Mouse (Mus musculus) stomach, embryonic 16.5 days (tissue): Measurements from ENCODE around the gene Thrsp. TPM values are rescaled to one million over a fixed set of nuclear protein-coding genes. Genes with fewer than 3 reads are reported as not detected.
A peak's percentile ranks its signal among the peaks of the same experiment; 100 is the strongest.
"Not testable (repeated sequence)": the region's sequence is repeated elsewhere in the genome, so short reads cannot be mapped to it uniquely, and the experiment has no call there.

Experiments used
- ATAC-seq: fragments of 200-750 bp; cut with Nextera tagmentation; 2 replicates; pipeline ENCODE4 v1.8.0; 2017; ENCODE audit warnings: moderate number of reproducible peaks, moderate TSS enrichment; ENCODE audit not compliant: insufficient read depth, low FRiP score
- H3K27ac ChIP-seq: fragments of 300-500 bp; sonication (generic); 2 replicates; pipeline ENCODE4 v1.5.1; 2014; ENCODE audit warnings: low read length
- H3K27me3 ChIP-seq: fragments of 300-500 bp; sonication (generic); 2 replicates; pipeline ENCODE4 v1.6.1; 2014; ENCODE audit warnings: low read length, control low read depth, mixed read lengths; ENCODE audit not compliant: control insufficient read depth, insufficient read depth
- H3K36me3 ChIP-seq: fragments of 300-500 bp; sonication (generic); 2 replicates; pipeline ENCODE4 v1.6.1; 2014; ENCODE audit warnings: low read length; ENCODE audit not compliant: control insufficient read depth, insufficient read depth
- H3K4me1 ChIP-seq: fragments of 300-500 bp; sonication (generic); 2 replicates; pipeline ENCODE4 v1.6.1; 2014; ENCODE audit warnings: low read length, control low read depth, mixed read lengths; ENCODE audit not compliant: control insufficient read depth, insufficient read depth
- H3K4me2 ChIP-seq: fragments of 300-500 bp; sonication (generic); 2 replicates; pipeline ENCODE4 v1.6.1; 2014; ENCODE audit warnings: low read depth, low read length, mixed read lengths
- H3K4me3 ChIP-seq: fragments of 300-500 bp; sonication (generic); replicated peaks from 2 replicates; pipeline ENCODE4 v1.5.1; 2014; ENCODE audit warnings: mild to moderate bottlenecking, low read length
- H3K9ac ChIP-seq: fragments of 300-500 bp; sonication (generic); 2 replicates; pipeline ENCODE4 v1.6.1; 2014; ENCODE audit warnings: low read length
- H3K9me3 ChIP-seq: fragments of 300-500 bp; sonication (generic); replicated peaks from 2 replicates; pipeline ENCODE4 v1.6.1; 2016; ENCODE audit warnings: low read length, control low read depth; ENCODE audit not compliant: control insufficient read depth
- WGBS: fragments of 180-500 bp; shearing (Covaris S2); extraction: QIAGEN DNeasy Blood & Tissue Kit; methylation state at CpG from one replicate; pipeline ENCODE4 v1.1.7; 2014; 5-methylcytosine and 5-hydroxymethylcytosine counted together
- polyA plus RNA-seq: library from polyadenylated mRNA; unstranded; fragments of >200 nt; fragmentation: Nextera tagmentation; extraction: Ambion mirVana; gene quantifications from 2 replicates; pipeline ENCODE4 v1.2.1, GENCODE M21; 2015

The Thrsp gene
- 1.2 and 4.1 TPM in 2 replicates for polyA plus RNA-seq

- Histone ChIP-seq H3K27me3 (no peaks in the 10 kb centered on the region), H3K4me3 (no peak within 1 kb of the TSS), H3K27ac (no peak within 1 kb of the TSS), H3K9me3 (no peaks in the 10 kb centered on the region), H3K4me1 (peaks cover 7% of the 10 kb centered on the region; the same call in 1 of the 2 replicates), H3K4me2 (no peak within 1 kb of the TSS), H3K9ac (no peak within 1 kb of the TSS), H3K36me3 (no peaks in the 10 kb centered on the region)
- ATAC-seq, result no peak
- 75% methylated on average over 25 of the region's 25 CpGs for WGBS
Measured at GRCm38 (mm10) chr7:97416906-97417777, at the start of gene Thrsp. Thrsp (minus strand) TSS chr7:97417730.

DNA sequence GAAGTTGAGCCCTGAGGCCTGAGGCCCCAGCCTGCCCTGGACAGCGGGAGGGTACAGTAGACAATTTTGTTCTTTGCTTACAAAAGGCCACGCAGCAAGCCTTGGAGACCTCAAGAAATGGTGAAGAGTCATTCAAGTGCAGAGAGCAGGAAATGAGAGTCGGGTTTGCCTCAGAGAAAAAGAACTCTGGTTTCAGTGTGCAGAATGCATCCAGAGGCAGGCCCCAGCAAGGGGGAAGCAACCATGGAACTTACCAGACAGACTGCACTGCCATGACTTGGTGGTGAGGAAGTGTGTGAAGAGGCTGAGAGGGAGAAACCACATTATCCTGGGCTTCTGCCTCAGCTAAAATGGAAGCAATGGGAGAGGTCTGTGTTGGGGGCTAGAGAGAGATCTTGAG lies 38.0 kb upstream of the Thrsp start:
- Histone ChIP-seq H3K9ac (no peak overlapping the region), H3K27me3 (no peaks in the 10 kb centered on the region), H3K27ac (no peak overlapping the region), H3K4me2 (no peak overlapping the region), H3K4me1 (peaks cover 16% of the 10 kb centered on the region; the same call in 1 of the 2 replicates), H3K4me3 (no peak overlapping the region), H3K9me3 (no peaks in the 10 kb centered on the region), H3K36me3 (0 out of 2 replicates have a peak, but pooled peaks cover 7% of the 10 kb centered on the region)
- 73% methylated on average over 3 of the region's 3 CpGs for WGBS
- ATAC-seq, result no peak

DNA sequence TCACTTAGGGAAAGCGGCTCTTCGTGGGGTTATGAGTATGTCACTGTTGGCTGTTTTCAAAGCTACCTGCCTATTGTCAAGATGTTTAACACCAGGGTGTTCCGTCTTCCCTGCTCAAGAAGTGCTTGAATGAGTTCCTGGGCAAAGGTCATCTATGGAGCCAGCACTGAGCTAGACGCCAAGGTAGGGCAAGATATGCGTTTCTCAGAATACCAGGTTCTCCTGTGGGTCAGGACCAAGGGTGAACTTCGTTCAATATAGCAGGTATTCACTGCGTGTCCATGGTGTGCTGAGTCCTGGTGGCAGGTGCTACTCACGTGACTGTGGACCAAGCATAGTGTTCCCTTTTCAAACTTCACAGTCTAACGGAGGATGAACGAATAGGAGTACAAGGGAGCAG lies 37.3 kb upstream of the Thrsp start:
- peaks cover 16% of the 10 kb centered on the region; the same call in 1 of the 2 replicates for H3K4me1 ChIP-seq
- no peak overlapping the region for H3K27ac ChIP-seq
- no peak overlapping the region for H3K9ac ChIP-seq
- no peaks in the 10 kb centered on the region for H3K27me3 ChIP-seq
- peak overlapping the region; percentile 17; the same call in 1 of the 2 replicates for H3K4me3 ChIP-seq
- no peaks in the 10 kb centered on the region for H3K9me3 ChIP-seq
- H3K4me2 ChIP-seq, result peak overlapping the region; percentile 95
- ATAC-seq, result no peak
- 0 out of 2 replicates have a peak, but pooled peaks cover 7% of the 10 kb centered on the region for H3K36me3 ChIP-seq
- WGBS, result 85% methylated on average over 10 of the region's 10 CpGs

DNA sequence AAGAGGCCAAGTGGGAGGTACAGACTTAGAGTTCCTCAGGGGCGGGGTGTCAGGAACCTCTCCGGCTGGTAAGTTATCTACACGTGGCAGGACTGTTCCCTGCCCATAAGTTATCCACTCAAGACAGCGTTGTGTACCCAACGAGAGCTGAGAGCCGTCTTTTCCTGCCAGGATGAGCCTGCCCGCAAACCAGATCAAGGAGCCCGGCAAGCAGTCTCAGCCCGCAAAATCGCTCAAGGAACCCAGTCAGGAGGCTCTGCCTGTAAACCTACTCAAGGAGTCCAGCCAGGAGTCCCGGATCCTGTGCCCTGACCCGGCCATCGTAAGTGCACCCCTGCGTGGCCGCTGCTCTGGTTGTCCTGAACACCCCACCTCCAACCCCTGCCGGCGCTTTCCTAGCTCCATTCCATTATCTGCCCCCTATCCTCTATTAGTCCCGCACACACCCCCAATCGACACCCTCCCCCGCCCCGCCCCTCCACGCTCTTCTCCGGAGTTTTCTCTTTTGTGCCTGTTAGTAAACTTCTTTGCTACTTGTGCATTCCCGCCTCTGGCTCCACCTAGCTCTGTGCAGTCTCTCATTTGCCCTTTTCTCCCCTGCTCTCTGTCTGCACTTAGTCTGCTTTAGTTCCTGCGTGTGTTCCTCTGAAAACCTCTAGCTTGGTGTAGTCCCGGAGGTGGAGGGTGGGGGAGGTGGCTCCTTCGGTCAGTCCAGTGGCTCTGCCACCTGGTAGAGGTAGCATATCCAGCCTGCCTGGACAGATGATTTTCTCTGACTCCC lies 35.8 kb upstream of the Thrsp start:
- WGBS, result 1% methylated on average over 27 of the region's 27 CpGs
- peak; percentile 88 for ATAC-seq
- 0 out of 2 replicates have a peak, but pooled peaks cover 5% of the 10 kb centered on the region for H3K9me3 ChIP-seq
- no peaks in the 10 kb centered on the region for H3K27me3 ChIP-seq
- H3K9ac ChIP-seq, result peak overlapping the region; percentile 79
- peak overlapping the region; percentile 89 for H3K27ac ChIP-seq
- H3K4me3 ChIP-seq, result peak overlapping the region; percentile 62
- H3K4me2 ChIP-seq, result peak overlapping the region; percentile 95
- peaks cover 16% of the 10 kb centered on the region; the same call in 1 of the 2 replicates for H3K4me1 ChIP-seq
- 0 out of 2 replicates have a peak, but pooled peaks cover 7% of the 10 kb centered on the region for H3K36me3 ChIP-seq

DNA sequence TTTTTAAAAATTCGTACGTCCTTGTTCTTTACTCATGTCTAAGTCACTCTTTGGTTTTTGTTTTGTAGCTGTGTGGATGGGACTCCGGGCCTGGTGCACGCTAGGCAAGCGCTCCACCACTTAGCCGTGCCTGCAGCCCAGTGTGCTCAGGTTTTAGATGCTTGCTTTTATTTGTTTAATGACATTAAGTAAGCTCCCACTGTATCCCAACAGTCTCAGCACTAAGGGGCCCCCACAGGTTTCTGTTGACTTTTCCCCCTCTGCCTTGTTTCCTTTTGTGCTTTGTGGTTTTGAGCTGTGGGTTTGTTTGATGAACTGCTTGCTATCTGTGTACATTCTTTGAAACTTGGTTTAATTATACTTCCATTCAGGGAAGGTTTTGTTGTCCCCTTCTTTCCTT lies 34.7 kb upstream of the Thrsp start:
- H3K4me1 ChIP-seq, result peaks cover 16% of the 10 kb centered on the region; the same call in 1 of the 2 replicates
- no peaks in the 10 kb centered on the region for H3K27me3 ChIP-seq
- ATAC-seq, result peak; percentile 72
- peak overlapping the region; percentile 89 for H3K27ac ChIP-seq
- no peak overlapping the region for H3K4me3 ChIP-seq
- no peak overlapping the region for H3K9ac ChIP-seq
- H3K4me2 ChIP-seq, result peak overlapping the region; percentile 95; the same call in 1 of the 2 replicates
- 0 out of 2 replicates have a peak, but pooled peaks cover 5% of the 10 kb centered on the region for H3K9me3 ChIP-seq
- no peaks in the 10 kb centered on the region for H3K36me3 ChIP-seq
- WGBS, result 59% methylated on average over 6 of the region's 6 CpGs

DNA sequence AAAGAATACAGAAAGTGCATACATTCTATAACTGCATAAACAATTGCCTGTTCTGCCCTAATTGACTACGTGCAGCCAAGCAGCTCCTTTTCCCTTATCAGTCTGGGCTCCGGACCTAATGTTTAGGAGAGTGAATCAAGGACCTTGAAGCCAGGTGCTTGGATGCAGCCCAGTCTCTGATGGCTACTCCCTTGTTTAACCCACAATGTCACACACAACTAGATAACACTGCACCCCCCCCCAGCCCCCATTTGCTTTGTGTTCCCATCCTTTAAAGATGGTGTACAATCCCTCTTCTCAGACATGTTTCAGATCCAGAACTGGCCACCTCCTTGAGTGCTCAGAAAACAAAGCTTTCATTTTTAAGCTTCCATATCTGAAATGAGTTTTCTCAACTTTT lies 33.5 kb upstream of the Thrsp start, which contains the start of gene Kctd14:
Kctd14 (plus strand) TSS at position 301 of the 400 bp plus-strand sequence.
- H3K36me3 ChIP-seq, ATAC-seq, H3K4me2 ChIP-seq, H3K4me3 ChIP-seq, H3K9ac ChIP-seq, H3K27me3 ChIP-seq, H3K9me3 ChIP-seq: not testable (repeated sequence)
- WGBS, result 58% methylated on average over 2 of the region's 2 CpGs
- peak within 1 kb of the TSS; percentile 89 for H3K27ac ChIP-seq
- peaks cover 25% of the 10 kb centered on the region for H3K4me1 ChIP-seq

- peak; percentile 28; the same call in 1 of the 2 replicates for ATAC-seq
- 53% methylated on average over 6 of the region's 6 CpGs for WGBS
Measured at GRCm38 (mm10) chr7:97447050-97447531, 29.6 kb upstream of the Thrsp start.

GRCm38 (mm10) chr7:97446171-97446925 lies 28.8 kb upstream of the Thrsp start:
- 17% methylated on average over 6 of the region's 6 CpGs for WGBS
- peak overlapping the region; percentile 31 for H3K9ac ChIP-seq
- peak overlapping the region; percentile 89 for H3K27ac ChIP-seq

More at GRCm38 (mm10) chr7:97447050-97447531, 29.6 kb upstream of the Thrsp start:
- Histone ChIP-seq H3K4me1 (peaks cover 13% of the 10 kb centered on the region), H3K27me3 (no peaks in the 10 kb centered on the region), H3K9me3 (0 out of 2 replicates have a peak, but pooled peaks cover 5% of the 10 kb centered on the region), H3K27ac (peak overlapping the region; percentile 89), H3K9ac (peak overlapping the region; percentile 31), H3K36me3 (no peaks in the 10 kb centered on the region), H3K4me2 (no peak overlapping the region), H3K4me3 (no peak overlapping the region)

More at GRCm38 (mm10) chr7:97446171-97446925, 28.8 kb upstream of the Thrsp start:
- Histone ChIP-seq H3K9me3 (0 out of 2 replicates have a peak, but pooled peaks cover 5% of the 10 kb centered on the region), H3K4me2 (no peak overlapping the region), H3K27me3 (no peaks in the 10 kb centered on the region), H3K4me3 (no peak overlapping the region), H3K4me1 (peaks cover 9% of the 10 kb centered on the region), H3K36me3 (no peaks in the 10 kb centered on the region)
- peak; percentile 83 for ATAC-seq
